Mouse (Mus musculus) forebrain, embryonic 11.5 days (tissue): ENCODE measurements at regions not wholly inside any gene's neighbourhood (a gene's known extent, or its start where the extent isn't known, plus 50 kb on each side); places are given as distances from the start of the nearest gene placed in this dataset.

ENCODE experiments used
- ATAC-seq: fragments of 200-750 bp; cut with Nextera tagmentation; replicated peaks from 2 replicates; pipeline ENCODE4 v1.8.0; 2017; ENCODE audit warnings: moderate TSS enrichment; ENCODE audit not compliant: low FRiP score
- DNase-seq: peaks from one replicate; pipeline ENCODE4 v3.0.0-alpha.2; 2017; ENCODE audit warnings: low spot score
- H3K27ac ChIP-seq: fragments of 300-500 bp; sonication (generic); 2 replicates; pipeline ENCODE4 v1.5.1; 2014; ENCODE audit warnings: low read depth, low read length
- H3K27me3 ChIP-seq: fragments of 300-500 bp; sonication (generic); 2 replicates; pipeline ENCODE4 v1.6.1; 2014; ENCODE audit warnings: mild to moderate bottlenecking, low read length, mixed read lengths; ENCODE audit not compliant: control insufficient read depth, insufficient read depth
- H3K36me3 ChIP-seq: fragments of 300-500 bp; sonication (generic); 2 replicates; pipeline ENCODE4 v1.6.1; 2014; ENCODE audit warnings: mild to moderate bottlenecking, low read length, moderate library complexity, mixed read lengths; ENCODE audit not compliant: control insufficient read depth, insufficient read depth
- H3K4me1 ChIP-seq: fragments of 300-500 bp; sonication (generic); replicated peaks from 2 replicates; pipeline ENCODE4 v1.6.1; 2014; ENCODE audit warnings: low read length, mixed read lengths; ENCODE audit not compliant: control insufficient read depth, insufficient read depth
- H3K4me2 ChIP-seq: fragments of 300-500 bp; sonication (generic); 2 replicates; pipeline ENCODE4 v1.6.1; 2014; ENCODE audit warnings: low read depth, mild to moderate bottlenecking, low read length, moderate library complexity, mixed read lengths; ENCODE audit not compliant: severe bottlenecking
- H3K4me3 ChIP-seq: fragments of 300-500 bp; sonication (generic); 2 replicates; pipeline ENCODE4 v1.5.1; 2014; ENCODE audit warnings: low read depth, low read length
- H3K9ac ChIP-seq: fragments of 300-500 bp; sonication (generic); 2 replicates; pipeline ENCODE4 v1.6.1; 2014; ENCODE audit warnings: low read length
- H3K9me3 ChIP-seq: fragments of 300-500 bp; sonication (generic); 2 replicates; pipeline ENCODE4 v1.6.1; 2016; ENCODE audit warnings: low read length, mixed read lengths; ENCODE audit not compliant: control insufficient read depth
- WGBS: fragments of 180-500 bp; shearing (Covaris S2); extraction: QIAGEN DNeasy Blood & Tissue Kit; methylation state at CpG from one replicate; pipeline ENCODE4 v1.1.7; 2014; 5-methylcytosine and 5-hydroxymethylcytosine counted together

GRCm38 (mm10) chr2:21085517-21085916, 116.8 kb upstream of the Arhgap21 start:
- no peak overlapping the region for H3K9ac ChIP-seq
- no peaks in the 10 kb centered on the region for H3K4me1 ChIP-seq
- no peaks in the 10 kb centered on the region for H3K36me3 ChIP-seq
- ATAC-seq, result no peak
- H3K27me3 ChIP-seq, result no peaks in the 10 kb centered on the region
- no peaks in the 10 kb centered on the region for H3K9me3 ChIP-seq
- H3K27ac ChIP-seq, result no peak overlapping the region
- H3K4me3 ChIP-seq, result no peak overlapping the region
- H3K4me2 ChIP-seq, result no peak overlapping the region
- 90% methylated on average over 5 of the region's 5 CpGs for WGBS
- DNase-seq, result no peak

- 92% methylated on average over 9 of the region's 9 CpGs for WGBS
Observed at GRCm38 (mm10) chr2:21067292-21067850, 98.7 kb upstream of the Arhgap21 start.

GRCm38 (mm10) chr2:21060347-21060650, 91.6 kb upstream of the Arhgap21 start:
- no peaks in the 10 kb centered on the region for H3K27me3 ChIP-seq
- H3K36me3 ChIP-seq, result no peaks in the 10 kb centered on the region
- H3K9ac ChIP-seq, result peak overlapping the region; percentile 23; the same call in 1 of the 2 replicates
- peak overlapping the region; percentile 33; the same call in 1 of the 2 replicates for H3K4me2 ChIP-seq
- H3K4me1 ChIP-seq, result peaks cover 7% of the 10 kb centered on the region
- H3K9me3 ChIP-seq, result peaks cover 4% of the 10 kb centered on the region; the same call in 1 of the 2 replicates
- H3K4me3 ChIP-seq, result no peak overlapping the region
- peak overlapping the region; percentile 88 for H3K27ac ChIP-seq
- WGBS, result 40% methylated on average over 2 of the region's 2 CpGs
- ATAC-seq (peak; percentile 89), DNase-seq (peak; percentile 59)

More at GRCm38 (mm10) chr2:21067292-21067850, 98.7 kb upstream of the Arhgap21 start:
- ATAC-seq (no peak), DNase-seq (no peak)
- Histone ChIP-seq H3K27ac (no peak overlapping the region), H3K4me2 (no peak overlapping the region), H3K9ac (no peak overlapping the region), H3K4me3 (no peak overlapping the region), H3K27me3 (no peaks in the 10 kb centered on the region), H3K4me1 (no peaks in the 10 kb centered on the region), H3K9me3 (no peaks in the 10 kb centered on the region), H3K36me3 (no peaks in the 10 kb centered on the region)

GRCm38 (mm10) chr2:21059618-21060346, 91.1 kb upstream of the Arhgap21 start:
- Histone ChIP-seq H3K9ac (peak overlapping the region; percentile 23; the same call in 1 of the 2 replicates), H3K27me3 (no peaks in the 10 kb centered on the region), H3K9me3 (peaks cover 4% of the 10 kb centered on the region; the same call in 1 of the 2 replicates), H3K4me1 (peaks cover 7% of the 10 kb centered on the region), H3K4me3 (no peak overlapping the region), H3K36me3 (no peaks in the 10 kb centered on the region), H3K4me2 (peak overlapping the region; percentile 33; the same call in 1 of the 2 replicates), H3K27ac (peak overlapping the region; percentile 88)
- ATAC-seq (peak; percentile 73), DNase-seq (peak; percentile 50)
- WGBS, result 8% methylated on average over 3 of the region's 3 CpGs

- Histone ChIP-seq H3K4me1 (peaks cover 7% of the 10 kb centered on the region), H3K9me3 (peaks cover 4% of the 10 kb centered on the region; the same call in 1 of the 2 replicates), H3K9ac (no peak overlapping the region), H3K4me3 (no peak overlapping the region), H3K27me3 (no peaks in the 10 kb centered on the region), H3K27ac (peak overlapping the region; percentile 88; the same call in 1 of the 2 replicates), H3K36me3 (no peaks in the 10 kb centered on the region), H3K4me2 (no peak overlapping the region)
- ATAC-seq, result no peak
- 82% methylated on average over 3 of the region's 3 CpGs for WGBS
- DNase-seq, result peak; percentile 13
Observed at GRCm38 (mm10) chr2:21058940-21059339, 90.3 kb upstream of the Arhgap21 start.

- no peak overlapping the region for H3K4me3 ChIP-seq
- ATAC-seq (no peak), DNase-seq (peak; percentile 27)
- peaks cover 7% of the 10 kb centered on the region for H3K4me1 ChIP-seq
- H3K27ac ChIP-seq, result no peak overlapping the region
- peaks cover under 1% of the 10 kb centered on the region; the same call in 1 of the 2 replicates for H3K9me3 ChIP-seq
- H3K9ac ChIP-seq, result no peak overlapping the region
- no peaks in the 10 kb centered on the region for H3K36me3 ChIP-seq
- no peaks in the 10 kb centered on the region for H3K27me3 ChIP-seq
- H3K4me2 ChIP-seq, result no peak overlapping the region
- 73% methylated on average over 5 of the region's 5 CpGs for WGBS
Observed at GRCm38 (mm10) chr2:21056450-21057210, 87.9 kb upstream of the Arhgap21 start.

- no peaks in the 10 kb centered on the region for H3K9me3 ChIP-seq
- no peak overlapping the region for H3K4me2 ChIP-seq
- 94% methylated on average over 3 of the region's 3 CpGs for WGBS
- DNase-seq (no peak), ATAC-seq (no peak)
- no peak overlapping the region for H3K9ac ChIP-seq
- H3K27ac ChIP-seq, result no peak overlapping the region
- no peaks in the 10 kb centered on the region for H3K27me3 ChIP-seq
- no peaks in the 10 kb centered on the region for H3K36me3 ChIP-seq
- H3K4me3 ChIP-seq, result no peak overlapping the region
- H3K4me1 ChIP-seq, result peaks cover 7% of the 10 kb centered on the region
Observed at GRCm38 (mm10) chr2:21055416-21055815, 86.7 kb upstream of the Arhgap21 start.

- no peak for ATAC-seq
- 75% methylated on average over 6 of the region's 6 CpGs for WGBS
Observed at GRCm38 (mm10) chr2:21054325-21055082, 85.8 kb upstream of the Arhgap21 start.

More at GRCm38 (mm10) chr2:21054325-21055082, 85.8 kb upstream of the Arhgap21 start:
- Histone ChIP-seq H3K36me3 (no peaks in the 10 kb centered on the region), H3K27me3 (no peaks in the 10 kb centered on the region), H3K4me1 (peaks cover 2% of the 10 kb centered on the region; the same call in 1 of the 2 replicates), H3K9me3 (no peaks in the 10 kb centered on the region), H3K27ac (no peak overlapping the region), H3K4me3 (no peak overlapping the region), H3K4me2 (no peak overlapping the region), H3K9ac (no peak overlapping the region)
- peak; percentile 37 for DNase-seq
